Mouse (Mus musculus): ENCODE results near the gene Dct. TPM values are rescaled to one million over a fixed set of nuclear protein-coding genes. Genes with fewer than 3 reads are reported as not detected.
A peak's percentile ranks its signal among the peaks of the same experiment; 100 is the strongest.

The Dct gene
- total RNA-seq, 2 experiments from 2014 or later: not detected

- DNase-seq: peak; percentile 45
Measured at GRCm38 (mm10) chr14:118042963-118043362, 9.1 kb downstream of the Dct start.

GRCm38 (mm10) chr14:118042066-118042762 is 9.8 kb downstream of the Dct start:
- no peak for DNase-seq

DNA sequence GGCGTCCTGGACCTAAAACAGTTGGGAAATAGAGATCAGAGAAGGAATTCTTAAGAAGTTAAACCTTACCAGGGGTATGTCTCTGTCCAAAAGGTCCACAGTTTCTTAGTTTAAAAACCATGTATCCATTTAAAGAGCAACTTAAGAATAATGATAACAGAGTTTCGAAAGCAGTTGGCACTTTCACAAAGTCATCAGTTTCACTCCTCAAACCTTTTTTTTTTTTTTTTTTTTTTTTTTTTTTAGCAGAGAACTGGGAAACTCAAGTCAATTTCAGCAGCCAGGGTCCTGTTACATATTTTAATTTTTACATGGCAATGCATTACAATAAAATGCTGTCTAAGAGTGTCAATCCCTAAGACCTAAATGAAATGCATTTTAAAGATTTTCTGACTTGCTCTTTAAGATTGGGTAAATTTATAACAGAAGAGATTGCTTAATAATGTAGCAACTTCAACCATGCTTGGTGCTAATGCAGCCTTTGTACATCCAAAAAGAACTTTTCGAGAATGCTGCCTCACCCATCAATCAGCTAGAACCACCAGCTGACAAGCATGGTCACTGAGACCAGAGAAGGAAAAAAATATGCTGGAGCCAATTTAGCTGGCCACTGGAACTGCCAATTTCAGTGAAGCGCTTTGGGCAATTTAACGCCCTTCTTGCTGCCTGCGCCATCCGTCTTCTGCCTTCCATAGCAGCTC is 11.3 kb downstream of the Dct start:
- DNase-seq: no peak

GRCm38 (mm10) chr14:118039074-118039473 is 13.0 kb downstream of the Dct start:
- no peak for DNase-seq

GRCm38 (mm10) chr14:118027564-118027963 is 24.5 kb downstream of the Dct start:
- DNase-seq: no peak

- no peak for DNase-seq
Measured at GRCm38 (mm10) chr14:118021867-118022543, 30.0 kb downstream of the Dct start.

- no peak for DNase-seq
Measured at GRCm38 (mm10) chr14:118019314-118019713, 32.7 kb downstream of the Dct start.

DNA sequence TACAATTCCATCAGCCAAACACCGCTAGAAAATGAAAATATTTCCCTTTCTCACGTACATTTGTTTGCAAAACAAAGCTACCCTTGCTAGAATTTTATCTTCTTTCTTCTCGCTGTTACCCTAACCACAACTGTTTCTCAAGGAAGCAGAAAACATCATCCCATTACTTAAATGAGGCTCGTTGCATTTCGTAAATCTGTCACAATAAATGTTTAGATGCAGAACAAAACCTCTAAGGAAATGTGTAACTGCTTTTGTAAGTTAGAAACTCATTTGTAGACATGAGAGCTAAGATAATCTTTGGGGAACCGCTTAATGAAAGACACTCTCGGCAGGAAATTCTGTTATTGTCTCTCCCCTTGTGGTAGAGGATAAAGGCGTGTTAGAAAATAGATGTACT is 38.8 kb downstream of the Dct start:
- DNase-seq: no peak

- DNase-seq: no peak
Measured at GRCm38 (mm10) chr14:118009541-118009940, 42.5 kb downstream of the Dct start.

GRCm38 (mm10) chr14:118005697-118006096 is 46.3 kb downstream of the Dct start:
- peak; percentile 56 for DNase-seq

GRCm38 (mm10) chr14:118004434-118004833 is 47.6 kb downstream of the Dct start:
- no peak for DNase-seq

DNA sequence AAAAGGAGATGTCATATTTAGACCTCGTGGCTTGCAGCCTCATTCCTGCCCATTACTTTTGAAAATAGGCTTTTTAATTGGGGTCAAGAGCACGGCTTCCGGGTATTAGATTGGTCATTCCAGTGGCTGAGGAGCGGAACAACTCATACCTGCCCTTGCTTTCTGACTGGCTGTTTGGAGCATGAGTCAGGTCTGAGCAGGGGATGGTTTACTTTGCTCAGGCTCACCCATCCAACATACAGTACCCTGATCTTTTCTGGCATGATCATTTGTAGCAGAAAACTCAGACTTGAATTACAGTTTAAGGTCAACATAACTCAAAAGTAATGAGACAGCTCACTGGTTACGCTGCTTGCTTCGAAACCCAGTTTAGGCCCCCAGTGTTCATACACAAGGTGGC is 58.2 kb downstream of the Dct start:
- DNase-seq: no peak

- DNase-seq: no peak
Measured at GRCm38 (mm10) chr14:117992600-117993256, 59.3 kb downstream of the Dct start.

DNA sequence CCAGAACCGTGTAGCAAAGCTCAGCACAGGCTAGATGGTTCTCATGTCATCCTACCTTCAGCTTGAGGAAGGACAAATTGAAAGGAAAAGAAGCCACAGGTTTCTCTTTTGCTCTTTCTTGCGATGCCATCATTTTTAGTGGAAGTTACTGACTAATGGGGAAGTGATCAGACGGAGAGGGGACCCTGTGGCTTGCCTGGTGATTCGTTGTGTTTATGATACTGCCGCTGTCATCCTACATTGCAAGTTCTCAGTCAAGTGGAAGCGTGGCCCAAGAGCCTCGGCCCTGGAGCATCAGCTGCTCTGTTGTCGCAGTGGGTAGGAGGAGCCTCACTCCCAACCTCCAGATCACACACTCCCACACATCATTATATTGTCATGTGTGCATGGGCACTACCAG is 61.8 kb downstream of the Dct start:
- DNase-seq: no peak

DNA sequence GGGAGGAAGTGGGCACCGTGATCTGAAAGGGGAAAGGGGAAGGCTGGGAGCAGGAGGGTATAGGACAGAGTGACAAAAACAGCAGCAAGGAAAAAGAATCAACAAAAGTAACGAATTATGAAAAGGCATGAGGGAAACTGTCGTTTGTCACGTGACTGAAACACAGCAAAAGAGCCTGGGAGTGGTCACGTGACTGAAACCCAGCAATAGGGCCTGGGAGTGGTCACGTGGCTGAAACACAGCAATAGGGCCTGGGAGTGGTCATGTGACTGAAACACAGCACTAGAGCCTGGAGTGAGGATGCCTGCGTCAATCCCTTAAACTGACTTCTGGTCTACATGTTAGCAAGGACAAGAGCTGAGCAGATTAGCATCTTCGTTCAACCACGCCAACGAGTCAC is 63.6 kb downstream of the Dct start:
- DNase-seq: no peak

DNA sequence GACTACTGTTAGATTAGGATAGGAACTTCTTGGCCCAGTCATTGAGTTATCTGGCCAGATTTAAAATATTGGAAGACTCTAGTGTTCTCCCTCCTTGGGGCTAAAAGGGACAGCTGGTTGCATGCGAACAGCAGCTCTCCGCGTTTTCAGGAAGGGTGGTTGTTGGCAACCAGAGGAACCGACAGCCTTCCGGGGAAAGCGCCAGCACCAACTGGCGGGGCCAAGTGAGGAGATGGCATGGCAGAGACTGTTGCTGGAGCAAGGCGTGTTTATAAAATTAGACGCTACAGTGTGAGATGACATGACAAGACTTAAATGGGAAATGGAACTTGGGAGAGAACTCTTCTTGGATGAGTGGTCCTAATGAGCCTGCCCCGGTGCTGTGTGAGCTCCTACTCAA is 70.5 kb downstream of the Dct start:
- DNase-seq: no peak

- DNase-seq: no peak
Measured at GRCm38 (mm10) chr14:117972576-117972975, 79.5 kb downstream of the Dct start.

Other genes with a start within 250 kb of the Dct start
- 10 to 100 TPM; 19.6 to 23.3 TPM for gene Tgds, start 80.5 kb upstream of the Dct start, total RNA-seq (2021)
- 10 to 100 TPM; 26.6 to 27.0 TPM for gene Gpr180, start 84.9 kb upstream of the Dct start, total RNA-seq (2021)
- not detected for gene Sox21, start 184.8 kb upstream of the Dct start, total RNA-seq (2021)
- gene Gm9376, start 214.7 kb upstream of the Dct start, total RNA-seq (2021): not detected